Mouse (Mus musculus): Measurements from ENCODE around the gene Ankrd35. TPM values are rescaled to one million over a fixed set of nuclear protein-coding genes. Genes with fewer than 3 reads are reported as not detected.
A peak's percentile ranks its signal among the peaks of the same experiment; 100 is the strongest.
"Not testable (repeated sequence)": the region's sequence is repeated elsewhere in the genome, so short reads cannot be mapped to it uniquely, and the experiment has no call there.

The Ankrd35 gene
- polyA plus RNA-seq, 1 experiment from 2014 or later, result 0.57 TPM

- Histone ChIP-seq H3K4me2 (ENCODE audit: low read length) (no peak overlapping the region), H3K36me3 (ENCODE audit: control insufficient read depth, insufficient read depth, low read length) (no peaks in the 10 kb centered on the region), H3K27ac (replicated peaks; ENCODE audit: low read depth, low read length) (no peak overlapping the region), H3K27me3 (ENCODE audit: control insufficient read depth, insufficient read depth, low read length) (no peaks in the 10 kb centered on the region; the same call in 1 of the 2 replicates), H3K4me1 (ENCODE audit: control insufficient read depth, insufficient read depth, low read length) (no peaks in the 10 kb centered on the region), H3K4me3 (replicated peaks; ENCODE audit: low read depth, low read length) (no peak overlapping the region), H3K9ac (replicated peaks; ENCODE audit: low read length) (no peak overlapping the region), H3K9me3 (ENCODE audit: control insufficient read depth, low read length) (no peaks in the 10 kb centered on the region)
- 19% methylated on average over 5 of the region's 5 CpGs for WGBS
- ATAC-seq (ENCODE audit: low FRiP score, low TSS enrichment) (no peak), DNase-seq (no peak)
These were observed 9.3 kb downstream of the Ankrd35 start for GRCm38 (mm10) chr3:96679159-96679674.

- H3K27me3 ChIP-seq (ENCODE audit: control insufficient read depth, insufficient read depth, low read length), result no peaks in the 10 kb centered on the region; the same call in 1 of the 2 replicates
- H3K4me2 ChIP-seq (ENCODE audit: low read length), result no peak overlapping the region
- H3K9ac ChIP-seq (replicated peaks; ENCODE audit: low read length), result no peak overlapping the region
- H3K4me1 ChIP-seq (ENCODE audit: control insufficient read depth, insufficient read depth, low read length), result no peaks in the 10 kb centered on the region
- WGBS, result 19% methylated on average over 12 of the region's 12 CpGs
- H3K9me3 ChIP-seq (ENCODE audit: control insufficient read depth, low read length), result no peaks in the 10 kb centered on the region
- DNase-seq, result peak; percentile 40
- H3K27ac ChIP-seq (replicated peaks; ENCODE audit: low read depth, low read length), result no peak overlapping the region
- H3K36me3 ChIP-seq (ENCODE audit: control insufficient read depth, insufficient read depth, low read length), result no peaks in the 10 kb centered on the region
- ATAC-seq (ENCODE audit: low FRiP score, low TSS enrichment), result no peak
- H3K4me3 ChIP-seq (replicated peaks; ENCODE audit: low read depth, low read length), result no peak overlapping the region
These were observed 10.5 kb downstream of the Ankrd35 start for GRCm38 (mm10) chr3:96680269-96680956.

GRCm38 (mm10) chr3:96683496-96683895 is 13.6 kb downstream of the Ankrd35 start:
- Histone ChIP-seq H3K27ac (replicated peaks; ENCODE audit: low read depth, low read length) (no peak overlapping the region), H3K4me3 (replicated peaks; ENCODE audit: low read depth, low read length) (no peak overlapping the region), H3K9me3 (ENCODE audit: control insufficient read depth, low read length) (no peaks in the 10 kb centered on the region), H3K4me1 (ENCODE audit: control insufficient read depth, insufficient read depth, low read length) (no peaks in the 10 kb centered on the region), H3K9ac (replicated peaks; ENCODE audit: low read length) (no peak overlapping the region), H3K4me2 (ENCODE audit: low read length) (no peak overlapping the region), H3K27me3 (ENCODE audit: control insufficient read depth, insufficient read depth, low read length) (no peaks in the 10 kb centered on the region; the same call in 1 of the 2 replicates), H3K36me3 (ENCODE audit: control insufficient read depth, insufficient read depth, low read length) (no peaks in the 10 kb centered on the region)
- 86% methylated on average over 3 of the region's 3 CpGs for WGBS
- DNase-seq, result no peak
- ATAC-seq (ENCODE audit: low FRiP score, low TSS enrichment), result no peak

GRCm38 (mm10) chr3:96684151-96684821 is 14.4 kb downstream of the Ankrd35 start:
- H3K36me3 ChIP-seq (ENCODE audit: control insufficient read depth, insufficient read depth, low read length), result no peaks in the 10 kb centered on the region
- peak overlapping the region; percentile 35 for H3K4me2 ChIP-seq (ENCODE audit: low read length)
- H3K27ac ChIP-seq (replicated peaks; ENCODE audit: low read depth, low read length), result no peak overlapping the region
- no peak for DNase-seq
- no peaks in the 10 kb centered on the region; the same call in 1 of the 2 replicates for H3K27me3 ChIP-seq (ENCODE audit: control insufficient read depth, insufficient read depth, low read length)
- no peak overlapping the region for H3K9ac ChIP-seq (replicated peaks; ENCODE audit: low read length)
- no peak overlapping the region for H3K4me3 ChIP-seq (replicated peaks; ENCODE audit: low read depth, low read length)
- no peaks in the 10 kb centered on the region for H3K4me1 ChIP-seq (ENCODE audit: control insufficient read depth, insufficient read depth, low read length)
- no peak for ATAC-seq (ENCODE audit: low FRiP score, low TSS enrichment)
- WGBS, result 63% methylated on average over 17 of the region's 17 CpGs
- no peaks in the 10 kb centered on the region for H3K9me3 ChIP-seq (ENCODE audit: control insufficient read depth, low read length)

- Histone ChIP-seq H3K27ac (replicated peaks; ENCODE audit: low read depth, low read length) (no peak overlapping the region), H3K4me2 (ENCODE audit: low read length) (peak overlapping the region; percentile 35), H3K4me1 (ENCODE audit: control insufficient read depth, insufficient read depth, low read length) (no peaks in the 10 kb centered on the region), H3K27me3 (ENCODE audit: control insufficient read depth, insufficient read depth, low read length) (no peaks in the 10 kb centered on the region; the same call in 1 of the 2 replicates), H3K9me3 (ENCODE audit: control insufficient read depth, low read length) (no peaks in the 10 kb centered on the region), H3K9ac (replicated peaks; ENCODE audit: low read length) (0 out of 2 replicates have a peak overlapping the region, but pooled peaks have one; percentile 7), H3K36me3 (ENCODE audit: control insufficient read depth, insufficient read depth, low read length) (no peaks in the 10 kb centered on the region), H3K4me3 (replicated peaks; ENCODE audit: low read depth, low read length) (no peak overlapping the region)
- 40% methylated on average over 28 of the region's 28 CpGs for WGBS
- DNase-seq, result peak; percentile 26
- no peak for ATAC-seq (ENCODE audit: low FRiP score, low TSS enrichment)
These were observed 14.9 kb downstream of the Ankrd35 start for GRCm38 (mm10) chr3:96684822-96685156.

GRCm38 (mm10) chr3:96686057-96686456 is 16.1 kb downstream of the Ankrd35 start:
- DNase-seq; H3K4me2 ChIP-seq (ENCODE audit: low read length); H3K36me3 ChIP-seq (ENCODE audit: control insufficient read depth, insufficient read depth, low read length); H3K27me3 ChIP-seq (ENCODE audit: control insufficient read depth, insufficient read depth, low read length); H3K4me1 ChIP-seq (ENCODE audit: control insufficient read depth, insufficient read depth, low read length); H3K27ac ChIP-seq (replicated peaks; ENCODE audit: low read depth, low read length); H3K9ac ChIP-seq (replicated peaks; ENCODE audit: low read length); H3K4me3 ChIP-seq (replicated peaks; ENCODE audit: low read depth, low read length); H3K9me3 ChIP-seq (ENCODE audit: control insufficient read depth, low read length); ATAC-seq (ENCODE audit: low FRiP score, low TSS enrichment): not testable (repeated sequence)
- 93% methylated on average over 5 of the region's 5 CpGs for WGBS

- ATAC-seq (ENCODE audit: low FRiP score, low TSS enrichment) (no peak), DNase-seq (no peak)
- no peaks in the 10 kb centered on the region for H3K9me3 ChIP-seq (ENCODE audit: control insufficient read depth, low read length)
- H3K36me3 ChIP-seq (ENCODE audit: control insufficient read depth, insufficient read depth, low read length), result no peaks in the 10 kb centered on the region
- no peak overlapping the region for H3K4me2 ChIP-seq (ENCODE audit: low read length)
- no peak overlapping the region for H3K4me3 ChIP-seq (replicated peaks; ENCODE audit: low read depth, low read length)
- 0 out of 2 replicates have a peak, but pooled peaks cover 4% of the 10 kb centered on the region for H3K4me1 ChIP-seq (ENCODE audit: control insufficient read depth, insufficient read depth, low read length)
- 89% methylated on average over 11 of the region's 11 CpGs for WGBS
- no peak overlapping the region for H3K27ac ChIP-seq (replicated peaks; ENCODE audit: low read depth, low read length)
- H3K27me3 ChIP-seq (ENCODE audit: control insufficient read depth, insufficient read depth, low read length), result no peaks in the 10 kb centered on the region
- H3K9ac ChIP-seq (replicated peaks; ENCODE audit: low read length), result no peak overlapping the region
These were observed 18.9 kb downstream of the Ankrd35 start for GRCm38 (mm10) chr3:96688854-96689253.

- H3K9ac ChIP-seq (replicated peaks; ENCODE audit: low read length), result no peak overlapping the region
- H3K4me1 ChIP-seq (ENCODE audit: control insufficient read depth, insufficient read depth, low read length), result 0 out of 2 replicates have a peak, but pooled peaks cover 4% of the 10 kb centered on the region
- 52% methylated on average over 3 of the region's 3 CpGs for WGBS
- ATAC-seq (ENCODE audit: low FRiP score, low TSS enrichment) (no peak), DNase-seq (no peak)
- no peaks in the 10 kb centered on the region for H3K27me3 ChIP-seq (ENCODE audit: control insufficient read depth, insufficient read depth, low read length)
- no peak overlapping the region for H3K4me3 ChIP-seq (replicated peaks; ENCODE audit: low read depth, low read length)
- H3K36me3 ChIP-seq (ENCODE audit: control insufficient read depth, insufficient read depth, low read length), result no peaks in the 10 kb centered on the region
- no peaks in the 10 kb centered on the region for H3K9me3 ChIP-seq (ENCODE audit: control insufficient read depth, low read length)
- no peak overlapping the region for H3K27ac ChIP-seq (replicated peaks; ENCODE audit: low read depth, low read length)
- no peak overlapping the region for H3K4me2 ChIP-seq (ENCODE audit: low read length)
These were observed 20.4 kb downstream of the Ankrd35 start for GRCm38 (mm10) chr3:96690298-96690697.
